Mouse (Mus musculus) limb, embryonic 10.5 days (tissue): ENCODE data around the gene Emc7. TPM values are rescaled to one million over a fixed set of nuclear protein-coding genes. Genes with fewer than 3 reads are reported as not detected.

ENCODE experiments used
- DNase-seq: peaks from one replicate; pipeline ENCODE4 v3.0.0-alpha.2; 2017; ENCODE audit warnings: low spot score
- H3K27ac ChIP-seq: fragments of 300-500 bp; sonication (generic); 2 replicates; pipeline ENCODE4 v1.5.1; 2016; ENCODE audit warnings: mild to moderate bottlenecking
- H3K27me3 ChIP-seq: fragments of 300-500 bp; sonication (generic); 2 replicates; pipeline ENCODE4 v1.6.1; 2016; ENCODE audit warnings: low read depth, mild to moderate bottlenecking; ENCODE audit not compliant: poor library complexity, severe bottlenecking
- H3K36me3 ChIP-seq: fragments of 300-500 bp; sonication (generic); 2 replicates; pipeline ENCODE4 v1.6.1; 2016; ENCODE audit warnings: mild to moderate bottlenecking, moderate library complexity
- H3K4me1 ChIP-seq: fragments of 300-500 bp; sonication (generic); 2 replicates; pipeline ENCODE4 v1.6.1; 2016
- H3K4me3 ChIP-seq: fragments of 300-500 bp; sonication (generic); 2 replicates; pipeline ENCODE4 v1.5.1; 2016; ENCODE audit warnings: mild to moderate bottlenecking, moderate library complexity
- H3K9me3 ChIP-seq: fragments of 300-500 bp; sonication (generic); replicated peaks from 2 replicates; pipeline ENCODE4 v1.6.1; 2016; ENCODE audit warnings: mild to moderate bottlenecking
- WGBS: fragments of 180-500 bp; shearing (Covaris S2); methylation state at CpG from one replicate; pipeline ENCODE4 v1.1.7; 2016; 5-methylcytosine and 5-hydroxymethylcytosine counted together
- polyA plus RNA-seq: library from polyadenylated mRNA; unstranded; fragments of >200 nt; fragmentation: Nextera tagmentation; extraction: Ambion mirVana; gene quantifications from 2 replicates; pipeline ENCODE4 v1.2.1, GENCODE M21; 2016

The Emc7 gene
- polyA plus RNA-seq, 1 experiment from 2014 or later = 10.2 TPM

DNA sequence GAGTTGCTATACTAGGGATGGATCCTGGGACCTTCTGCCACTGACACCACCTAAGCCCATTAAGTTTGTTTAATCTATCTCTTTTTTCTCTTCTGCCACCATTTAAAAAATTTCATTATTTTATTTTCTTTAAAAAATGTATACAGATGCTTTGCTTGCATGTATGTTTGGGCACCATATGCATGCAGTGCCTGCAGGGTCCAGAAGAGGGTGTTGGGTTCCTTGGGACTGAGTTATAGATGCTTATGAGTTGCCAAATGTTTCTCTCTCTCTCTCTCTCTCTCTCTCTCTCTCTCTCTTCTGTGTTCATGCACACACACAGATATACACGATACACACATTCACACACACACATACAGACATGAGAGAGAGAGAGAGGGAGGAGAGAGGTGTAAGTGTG, 58.2 kb downstream of the Emc7 start:
- DNase-seq = no peak
- H3K4me3 ChIP-seq = no peak overlapping the region
- H3K27ac ChIP-seq = no peak overlapping the region
- H3K36me3 ChIP-seq = 0 out of 2 replicates have a peak, but pooled peaks cover 2% of the 10 kb centered on the region
- H3K4me1 ChIP-seq = no peaks in the 10 kb centered on the region
- 100% methylated on average over 1 of the region's 1 CpGs for WGBS
- no peaks in the 10 kb centered on the region for H3K9me3 ChIP-seq
- no peaks in the 10 kb centered on the region for H3K27me3 ChIP-seq

GRCm38 (mm10) chr2:112516728-112517127, 61.9 kb downstream of the Emc7 start:
- 96% methylated on average over 3 of the region's 3 CpGs for whole genome bisulfite sequencing
- no peak for DNase-seq
- no peaks in the 10 kb centered on the region for H3K4me1 ChIP-seq
- no peaks in the 10 kb centered on the region for H3K9me3 ChIP-seq
- no peak overlapping the region for H3K27ac ChIP-seq
- no peaks in the 10 kb centered on the region for H3K27me3 ChIP-seq
- 0 out of 2 replicates have a peak, but pooled peaks cover 2% of the 10 kb centered on the region for H3K36me3 ChIP-seq
- no peak overlapping the region for H3K4me3 ChIP-seq

DNA sequence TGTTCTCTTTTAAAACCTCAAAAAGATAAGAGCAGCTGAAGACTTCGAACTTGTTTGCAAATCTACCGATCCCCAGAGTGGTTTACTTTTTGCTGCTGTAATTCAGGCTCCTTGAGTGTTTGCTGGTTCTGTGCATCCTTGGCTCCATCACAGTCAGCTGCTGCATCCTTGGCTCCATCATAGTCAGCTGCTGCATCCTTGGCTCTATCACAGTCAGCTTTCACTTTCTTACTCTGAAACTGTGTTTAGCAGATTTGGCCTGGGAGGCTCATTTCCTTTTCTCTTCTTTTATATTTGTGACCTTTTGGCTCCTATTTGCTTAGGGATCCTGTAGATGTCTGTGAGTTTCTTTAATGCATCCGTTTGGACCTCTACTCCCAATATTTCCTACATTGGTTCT, 62.4 kb downstream of the Emc7 start:
- H3K4me3 ChIP-seq = no peak overlapping the region
- no peaks in the 10 kb centered on the region for H3K27me3 ChIP-seq
- 91% methylated on average over 3 of the region's 3 CpGs for WGBS
- H3K36me3 ChIP-seq = 0 out of 2 replicates have a peak, but pooled peaks cover 2% of the 10 kb centered on the region
- no peak overlapping the region for H3K27ac ChIP-seq
- no peaks in the 10 kb centered on the region for H3K9me3 ChIP-seq
- H3K4me1 ChIP-seq = no peaks in the 10 kb centered on the region
- DNase-seq = no peak

GRCm38 (mm10) chr2:112518541-112518940, 63.7 kb downstream of the Emc7 start:
- Histone ChIP-seq H3K36me3 (0 out of 2 replicates have a peak, but pooled peaks cover 2% of the 10 kb centered on the region), H3K27me3 (no peaks in the 10 kb centered on the region), H3K4me3 (no peak overlapping the region), H3K9me3 (no peaks in the 10 kb centered on the region), H3K27ac (no peak overlapping the region), H3K4me1 (no peaks in the 10 kb centered on the region)
- DNase-seq = no peak

- Histone ChIP-seq H3K4me1 (no peaks in the 10 kb centered on the region), H3K9me3 (no peaks in the 10 kb centered on the region), H3K27me3 (no peaks in the 10 kb centered on the region), H3K27ac (no peak overlapping the region), H3K4me3 (no peak overlapping the region), H3K36me3 (0 out of 2 replicates have a peak, but pooled peaks cover under 1% of the 10 kb centered on the region)
- DNase-seq = no peak
- WGBS = 89% methylated on average over 4 of the region's 4 CpGs
Observed at GRCm38 (mm10) chr2:112520526-112521482, 66.0 kb downstream of the Emc7 start.

Other genes starting within 250 kb of the Emc7 start
- 15.0 and 18.0 TPM in 2 replicates for gene Lpcat4, start 215.5 kb upstream of the Emc7 start, polyA plus RNA-seq
- 0.04 and 0.10 TPM in 2 replicates for gene Nutm1, start 195.7 kb upstream of the Emc7 start, polyA plus RNA-seq
- gene Nop10, start 193.1 kb upstream of the Emc7 start, polyA plus RNA-seq = 188 and 253 TPM in 2 replicates
- gene Slc12a6, start 189.2 kb upstream of the Emc7 start, polyA plus RNA-seq = 5.0 and 7.4 TPM in 2 replicates
- gene Gm21985, start 188.7 kb upstream of the Emc7 start, polyA plus RNA-seq = not detected in 2 replicates
- gene Emc4, start 87.0 kb upstream of the Emc7 start, polyA plus RNA-seq = 117 and 127 TPM in 2 replicates
- gene Katnbl1, start 75.8 kb upstream of the Emc7 start, polyA plus RNA-seq = 37.5 and 44.4 TPM in 2 replicates
- gene Chrm5, start 25.8 kb downstream of the Emc7 start, polyA plus RNA-seq = not detected in 2 replicates
- 10.0 and 11.6 TPM in 2 replicates for gene Aven, start 38.0 kb downstream of the Emc7 start, polyA plus RNA-seq